ENCODE assay signal across 18 mouse cellular contexts in the genomic region with DNA sequence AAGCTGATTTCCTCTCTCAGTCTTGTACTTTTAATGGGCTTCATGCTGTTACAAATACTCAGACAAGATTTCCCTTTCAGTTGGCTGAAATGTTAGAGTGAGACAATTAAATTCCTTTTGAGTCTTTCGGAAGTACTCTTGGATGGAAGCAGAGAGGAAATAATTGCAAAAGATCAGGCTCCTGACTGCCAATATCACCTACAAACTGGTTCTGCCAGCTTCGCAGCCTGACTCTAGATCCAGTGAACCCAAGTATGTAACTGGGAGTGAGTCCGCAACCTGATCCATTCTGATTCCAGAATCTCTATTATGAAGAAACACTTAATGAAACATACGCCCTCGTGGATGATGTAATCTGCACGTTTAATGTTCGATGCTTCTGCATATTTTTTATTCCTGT.
DNase-seq lines count a peak whose midpoint lies in the region; TF ChIP-seq lines count a peak whose summit lies in the region.
"Had no signal": no experiment of that assay in that cellular context is flagged by ENCODE, and none has a peak within 500 bp of the region (broad histone marks: within the 10 kb centered on the region; RNA-seq: fewer than 3 reads in every experiment).

No protein-coding gene starts in this region.

- TF ChIP-seq POLR2A in brain, embryonic 14.5 days (IDR thresholded peaks at IDR 0.05; ENCODE audit: borderline replicate concordance, extremely low read depth, insufficient read depth, insufficient read length, poor library complexity, severe bottlenecking): no peak

- peak; percentile 16 for DNase-seq in lung, postnatal 36 days
- no peak for DNase-seq in lung, postnatal 10 days
- peak; percentile 7 for DNase-seq in urinary bladder, postnatal 25 days (ENCODE audit: low spot score)
- no peak for DNase-seq in urinary bladder, postnatal 10 days (ENCODE audit: low spot score)
- peak; percentile 8 for DNase-seq in brain, embryonic 14.5 days (ENCODE audit: low read depth)
- no peak for DNase-seq in adrenal gland, adult 2 months
- no peak for DNase-seq in adrenal gland, adult (ENCODE audit: inconsistent age in 2 of 2, low spot score in 1 of 2)
- DNase-seq: adrenal gland, adult 8-10 months; adrenal gland, postnatal 25 days; cerebellum, adult 18-20 months; cerebellum, adult 9-10 months; cerebellum, postnatal 14 days; forebrain, postnatal 0 days; gastrocnemius, adult 2 months; gastrocnemius, postnatal 14 days; heart, adult 18-20 months; heart, postnatal 10 days; heart, postnatal 36 days had no signal

- TF ChIP-seq CTCF in brain, embryonic 14.5 days (IDR thresholded peaks at IDR 0.05; ENCODE audit: borderline replicate concordance, extremely low read depth, insufficient read depth, insufficient read length): no peak

Comparison
In these comparisons a context has a peak if more than half of its experiments do, and no peak if none do; other contexts are left out.
1. DNase-seq: peak in lung, postnatal 36 days (single experiment), urinary bladder, postnatal 25 days (single experiment) and brain, embryonic 14.5 days (single experiment); none in lung, postnatal 10 days (single experiment), urinary bladder, postnatal 10 days (single experiment), adrenal gland, adult 2 months (single experiment) and adrenal gland, adult (0 of 2).